Mouse (Mus musculus) heart, embryonic 13.5 days (tissue): ENCODE measurements around the gene Baz2a. TPM values are rescaled to one million over a fixed set of nuclear protein-coding genes. Genes with fewer than 3 reads are reported as not detected.
"Not testable (repeated sequence)": the region's sequence is repeated elsewhere in the genome, so short reads cannot be mapped to it uniquely, and the experiment has no call there.

Source experiments
- ATAC-seq: fragments of 200-750 bp; cut with Nextera tagmentation; 2 replicates; pipeline ENCODE4 v1.8.0; 2017; ENCODE audit warnings: moderate TSS enrichment; ENCODE audit not compliant: insufficient number of reproducible peaks, low FRiP score, low TSS enrichment; ENCODE audit errors: extremely low read depth
- H3K27ac ChIP-seq: fragments of 300-500 bp; sonication (generic); replicated peaks from 2 replicates; pipeline ENCODE4 v1.5.1; 2015; ENCODE audit warnings: moderate library complexity, mild to moderate bottlenecking, inconsistent platforms
- H3K27me3 ChIP-seq: fragments of 300-500 bp; sonication (generic); replicated peaks from 2 replicates; pipeline ENCODE4 v1.6.1; 2015; ENCODE audit warnings: mild to moderate bottlenecking, inconsistent platforms
- H3K36me3 ChIP-seq: fragments of 300-500 bp; sonication (generic); 2 replicates; pipeline ENCODE4 v1.6.1; 2015; ENCODE audit warnings: mild to moderate bottlenecking, inconsistent platforms
- H3K4me1 ChIP-seq: fragments of 300-500 bp; sonication (generic); 2 replicates; pipeline ENCODE4 v1.6.1; 2015; ENCODE audit warnings: inconsistent platforms
- H3K4me2 ChIP-seq: fragments of 300-500 bp; sonication (generic); 2 replicates; pipeline ENCODE4 v1.6.1; 2015; ENCODE audit warnings: inconsistent platforms, mild to moderate bottlenecking, moderate library complexity
- H3K4me3 ChIP-seq: fragments of 300-500 bp; sonication (generic); 2 replicates; pipeline ENCODE4 v1.5.1; 2015; ENCODE audit warnings: moderate library complexity, mild to moderate bottlenecking, inconsistent platforms
- H3K9ac ChIP-seq: fragments of 300-500 bp; sonication (generic); 2 replicates; pipeline ENCODE4 v1.6.1; 2015; ENCODE audit warnings: inconsistent platforms, mild to moderate bottlenecking, moderate library complexity
- H3K9me3 ChIP-seq: fragments of 300-500 bp; sonication (generic); 2 replicates; pipeline ENCODE4 v1.6.1; 2016; ENCODE audit warnings: inconsistent platforms
- WGBS: fragments of 180-500 bp; shearing (Covaris S2); methylation state at CpG from one replicate; pipeline ENCODE4 v1.1.7; 2015; ENCODE audit warnings: mixed read lengths; 5-methylcytosine and 5-hydroxymethylcytosine counted together
- polyA plus RNA-seq: library from polyadenylated mRNA; unstranded; fragments of >200 nt; fragmentation: Nextera tagmentation; extraction: Ambion mirVana; gene quantifications from 2 replicates; pipeline ENCODE4 v1.2.1, GENCODE M21; 2015

Gene Baz2a
- polyA plus RNA-seq = 7.4 and 8.0 TPM in 2 replicates

DNA sequence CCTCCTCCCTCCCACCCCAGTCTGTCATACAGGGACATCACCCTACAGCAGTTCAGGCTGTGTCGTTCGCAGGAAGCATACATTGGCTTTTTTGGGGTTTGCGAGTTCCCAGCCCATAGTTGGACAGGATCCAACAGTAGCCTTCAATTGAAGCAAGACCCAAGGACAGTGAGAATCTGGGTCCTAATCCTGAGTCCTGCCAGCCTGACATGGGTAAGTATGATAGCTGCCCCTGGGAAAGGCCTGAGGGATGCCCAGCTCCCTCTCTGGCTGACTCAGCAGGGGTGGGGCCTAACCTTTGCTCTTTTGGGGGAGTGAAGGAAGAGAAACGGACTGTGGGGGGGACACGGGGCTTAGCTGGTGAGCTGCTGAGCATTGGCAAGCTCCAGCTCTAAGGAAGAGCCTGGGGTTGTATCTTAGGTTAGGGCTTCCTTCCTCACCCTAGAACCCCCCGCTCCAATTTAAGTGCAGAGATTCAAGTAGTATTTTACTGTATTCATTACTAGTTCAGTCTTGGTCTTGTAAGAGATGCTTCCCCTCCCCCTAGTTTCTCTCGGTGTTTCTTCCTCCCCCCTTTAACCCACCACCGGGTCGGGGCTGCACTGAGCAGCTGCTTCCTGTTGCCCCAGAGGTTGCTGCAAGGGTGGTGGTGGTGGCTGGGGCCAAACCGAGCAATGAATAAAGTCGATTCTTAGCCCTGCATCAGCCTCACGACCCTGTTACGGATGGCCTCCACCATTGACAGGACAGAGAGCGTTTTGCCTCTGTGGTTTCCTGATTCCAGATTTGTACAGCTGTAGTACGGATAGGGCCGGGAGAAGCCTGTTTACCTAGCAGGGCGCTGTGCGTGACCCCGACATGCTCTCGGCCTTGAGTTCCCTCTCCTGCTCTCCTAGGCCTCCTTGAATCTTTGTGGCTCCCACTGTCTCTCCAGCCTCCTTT lies at the start of gene Baz2a:
TSS of gene Baz2a (plus strand) at position 14 of the 942 bp plus-strand sequence.
- Histone ChIP-seq H3K27ac (peak within 1 kb of the TSS; percentile 98), H3K4me3 (peak within 1 kb of the TSS; percentile 90), H3K4me1 (peaks cover 80% of the 10 kb centered on the region), H3K4me2 (peak within 1 kb of the TSS; percentile 82), H3K9me3 (no peaks in the 10 kb centered on the region), H3K36me3 (peaks cover 40% of the 10 kb centered on the region), H3K27me3 (no peaks in the 10 kb centered on the region), H3K9ac (peak within 1 kb of the TSS; percentile 95)
- ATAC-seq = no peak
- 1% methylated on average over 20 of the region's 20 CpGs for WGBS

DNA sequence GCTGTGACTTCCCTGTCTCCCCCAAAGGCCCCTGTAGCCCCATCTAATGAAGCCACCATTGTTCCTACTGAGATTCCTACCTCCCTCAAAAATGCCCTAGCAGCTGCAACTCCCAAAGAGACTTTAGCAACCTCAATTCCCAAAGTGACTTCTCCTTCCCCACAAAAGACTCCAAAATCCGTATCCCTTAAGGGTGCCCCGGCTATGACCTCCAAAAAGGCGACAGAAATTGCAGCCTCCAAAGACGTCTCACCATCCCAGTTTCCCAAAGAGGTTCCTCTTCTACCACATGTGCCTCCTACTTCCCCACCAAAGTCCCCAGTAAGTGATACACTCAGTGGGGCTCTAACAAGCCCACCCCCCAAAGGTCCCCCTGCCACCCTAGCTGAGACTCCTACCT lies 49.7 kb upstream of the Baz2a start:
- Histone ChIP-seq H3K36me3 (peaks cover 89% of the 10 kb centered on the region), H3K27me3 (no peaks in the 10 kb centered on the region), H3K4me3 (no peak overlapping the region), H3K4me1 (peaks cover 88% of the 10 kb centered on the region), H3K4me2 (no peak overlapping the region), H3K27ac (no peak overlapping the region), H3K9ac (peak overlapping the region; percentile 68), H3K9me3 (no peaks in the 10 kb centered on the region)
- no peak for ATAC-seq
- WGBS = 67% methylated on average over 4 of the region's 4 CpGs

DNA sequence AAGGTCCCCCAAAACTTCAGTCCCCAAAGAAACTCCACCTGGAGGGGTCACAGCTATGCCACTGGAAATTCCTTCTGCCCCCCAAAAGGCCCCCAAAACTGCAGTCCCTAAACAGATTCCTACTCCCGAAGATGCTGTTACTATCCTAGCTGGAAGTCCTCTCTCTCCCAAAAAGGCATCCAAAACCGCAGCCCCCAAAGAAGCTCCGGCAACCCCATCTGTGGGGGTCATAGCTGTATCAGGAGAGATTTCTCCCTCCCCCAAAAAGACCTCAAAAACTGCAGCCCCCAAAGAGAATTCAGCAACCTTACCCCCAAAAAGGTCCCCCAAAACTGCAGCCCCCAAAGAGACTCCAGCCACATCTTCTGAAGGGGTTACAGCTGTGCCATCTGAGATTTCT lies 48.9 kb upstream of the Baz2a start:
- Histone ChIP-seq H3K4me1 (peaks cover 80% of the 10 kb centered on the region), H3K9me3 (no peaks in the 10 kb centered on the region), H3K9ac (peak overlapping the region; percentile 68), H3K4me2 (no peak overlapping the region), H3K27ac (peak overlapping the region; percentile 73; the same call in 1 of the 2 replicates), H3K27me3 (no peaks in the 10 kb centered on the region), H3K4me3 (no peak overlapping the region), H3K36me3 (peaks cover 97% of the 10 kb centered on the region)
- WGBS = 84% methylated on average over 3 of the region's 3 CpGs
- ATAC-seq = no peak

DNA sequence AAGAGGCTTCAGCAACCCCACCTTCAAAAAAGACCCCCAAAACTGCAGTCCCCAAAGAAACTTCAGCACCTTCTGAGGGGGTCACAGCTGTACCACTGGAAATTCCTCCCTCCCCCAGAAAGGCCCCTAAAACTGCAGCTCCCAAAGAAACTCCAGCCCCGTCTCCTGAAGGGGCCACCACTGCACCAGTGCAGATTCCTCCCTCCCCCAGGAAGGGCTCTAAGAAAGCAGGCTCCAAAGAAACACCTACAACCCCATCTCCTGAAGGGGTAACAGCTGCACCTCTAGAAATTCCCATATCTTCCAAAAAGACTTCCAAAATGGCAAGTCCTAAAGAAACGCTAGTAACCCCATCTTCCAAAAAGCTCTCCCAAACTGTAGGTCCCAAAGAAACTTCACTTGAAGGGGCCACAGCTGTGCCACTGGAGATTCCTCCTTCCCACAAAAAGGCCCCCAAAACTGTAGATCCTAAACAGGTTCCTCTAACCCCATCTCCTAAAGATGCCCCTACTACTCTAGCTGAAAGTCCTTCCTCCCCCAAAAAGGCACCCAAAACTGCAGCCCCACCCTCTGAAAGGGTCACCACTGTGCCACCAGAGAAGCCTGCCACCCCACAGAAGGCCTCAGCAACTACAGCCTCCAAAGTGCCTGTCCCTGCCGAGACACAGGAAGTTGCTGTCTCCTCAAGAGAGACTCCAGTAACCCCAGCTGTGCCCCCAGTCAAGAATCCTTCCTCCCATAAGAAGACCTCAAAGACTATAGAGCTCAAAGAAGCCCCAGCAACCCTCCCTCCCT lies 48.1 kb upstream of the Baz2a start:
- Histone ChIP-seq H3K27me3 (no peaks in the 10 kb centered on the region), H3K36me3 (peaks cover 99% of the 10 kb centered on the region), H3K9ac (peak overlapping the region; percentile 68), H3K4me3 (no peak overlapping the region), H3K27ac (peak overlapping the region; percentile 73), H3K9me3 (no peaks in the 10 kb centered on the region), H3K4me1 (peaks cover 72% of the 10 kb centered on the region), H3K4me2 (peak overlapping the region; percentile 40)
- no peak for ATAC-seq
- WGBS = 48% methylated on average over 3 of the region's 3 CpGs

DNA sequence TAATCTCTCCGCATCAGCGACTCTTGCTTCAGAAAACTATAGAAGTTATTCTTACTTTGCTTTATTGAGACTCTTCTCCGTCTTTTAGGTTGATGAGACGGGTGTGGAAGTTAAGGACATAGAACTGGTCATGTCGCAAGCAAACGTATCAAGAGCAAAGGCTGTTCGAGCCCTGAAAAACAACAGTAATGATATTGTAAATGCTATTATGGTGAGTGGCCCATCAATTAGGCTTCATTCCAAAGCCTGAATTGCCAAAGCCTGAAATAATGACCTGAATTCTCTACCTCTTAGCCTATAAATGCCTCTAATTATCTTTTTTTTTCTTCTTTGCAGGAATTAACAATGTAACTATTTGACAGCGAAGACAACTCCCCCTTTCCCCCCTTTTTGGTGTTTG lies 43.2 kb upstream of the Baz2a start:
- no peaks in the 10 kb centered on the region for H3K9me3 ChIP-seq
- no peak overlapping the region for H3K4me3 ChIP-seq
- H3K9ac ChIP-seq = no peak overlapping the region
- peaks cover 90% of the 10 kb centered on the region for H3K36me3 ChIP-seq
- no peak overlapping the region for H3K4me2 ChIP-seq
- H3K27me3 ChIP-seq = no peaks in the 10 kb centered on the region
- no peak for ATAC-seq
- H3K4me1 ChIP-seq = peaks cover 23% of the 10 kb centered on the region
- 92% methylated on average over 8 of the region's 8 CpGs for WGBS
- no peak overlapping the region for H3K27ac ChIP-seq

DNA sequence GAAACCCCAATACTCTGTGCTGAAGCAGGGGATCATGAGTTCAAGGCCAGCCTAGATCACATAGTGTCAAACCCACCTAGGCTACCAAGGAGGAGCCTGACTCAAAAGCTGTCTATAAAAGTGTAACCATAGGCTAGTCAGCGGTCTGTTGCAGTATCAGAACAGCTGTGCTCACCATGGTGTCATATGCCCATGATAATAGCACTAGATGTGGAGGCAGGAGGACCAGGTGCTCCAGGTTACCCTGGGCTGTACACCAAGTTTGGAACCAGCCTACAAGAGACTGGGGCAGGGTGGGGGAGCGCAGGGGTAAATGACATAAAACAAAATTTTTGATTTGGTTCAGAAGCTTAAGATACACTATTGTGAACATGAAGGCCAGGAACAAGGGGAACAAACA lies 41.6 kb upstream of the Baz2a start:
- H3K27me3 ChIP-seq = no peaks in the 10 kb centered on the region
- no peak overlapping the region for H3K9ac ChIP-seq
- H3K9me3 ChIP-seq = no peaks in the 10 kb centered on the region
- peaks cover 74% of the 10 kb centered on the region for H3K36me3 ChIP-seq
- peaks cover 7% of the 10 kb centered on the region for H3K4me1 ChIP-seq
- no peak for ATAC-seq
- no peak overlapping the region for H3K4me3 ChIP-seq
- no peak overlapping the region for H3K27ac ChIP-seq
- 93% methylated on average over 2 of the region's 2 CpGs for WGBS
- H3K4me2 ChIP-seq = no peak overlapping the region

DNA sequence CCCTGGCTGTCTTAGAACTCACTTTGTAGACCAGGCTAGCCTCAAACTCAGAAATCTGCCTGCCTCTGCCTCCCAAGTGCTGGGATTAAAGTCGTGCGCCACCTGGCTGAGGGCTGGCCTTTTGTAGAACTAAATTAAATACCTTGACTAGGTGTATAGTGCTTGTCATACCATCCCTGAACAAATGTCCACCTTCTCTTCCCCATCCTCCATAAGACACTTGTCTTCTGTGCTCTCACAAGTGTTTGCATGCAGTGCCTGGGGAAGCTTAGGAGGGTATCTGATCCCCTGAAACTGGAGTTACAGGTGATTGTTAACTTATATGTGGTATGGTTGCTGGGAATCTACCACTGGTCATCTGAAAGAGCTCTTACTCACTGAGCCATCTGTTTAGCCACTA lies 41.0 kb upstream of the Baz2a start:
- Histone ChIP-seq H3K27me3 (no peaks in the 10 kb centered on the region), H3K9ac (no peak overlapping the region), H3K27ac (no peak overlapping the region), H3K4me3 (no peak overlapping the region), H3K4me1 (peaks cover under 1% of the 10 kb centered on the region), H3K4me2 (no peak overlapping the region), H3K36me3 (peaks cover 68% of the 10 kb centered on the region), H3K9me3 (no peaks in the 10 kb centered on the region)
- 90% methylated on average over 2 of the region's 2 CpGs for WGBS
- ATAC-seq = no peak

DNA sequence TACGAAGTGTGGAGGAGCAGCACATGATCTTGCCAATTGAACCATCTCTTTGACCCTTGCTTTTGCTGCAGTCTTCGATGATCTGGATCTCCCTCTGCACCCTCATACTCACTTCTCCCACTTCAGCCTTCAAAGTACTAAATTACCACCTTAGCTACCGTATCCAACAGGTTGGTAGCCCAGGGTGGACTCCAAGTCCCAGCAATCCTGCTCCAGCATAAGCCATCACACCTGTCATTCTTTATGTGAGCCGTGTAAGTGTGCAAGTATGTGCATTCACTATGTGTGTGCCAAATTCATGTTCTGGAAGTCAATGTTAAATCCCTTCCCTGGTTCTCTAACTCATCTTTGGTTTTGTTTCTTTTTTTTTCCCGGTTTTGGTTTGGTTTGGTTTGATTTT lies 39.8 kb upstream of the Baz2a start:
- WGBS = 96% methylated on average over 5 of the region's 5 CpGs
- no peak overlapping the region for H3K9ac ChIP-seq
- no peak overlapping the region for H3K4me2 ChIP-seq
- ATAC-seq = no peak
- peaks cover 56% of the 10 kb centered on the region for H3K36me3 ChIP-seq
- H3K27ac ChIP-seq = no peak overlapping the region
- H3K4me1 ChIP-seq = no peaks in the 10 kb centered on the region
- H3K27me3 ChIP-seq = no peaks in the 10 kb centered on the region
- H3K9me3 ChIP-seq = no peaks in the 10 kb centered on the region
- no peak overlapping the region for H3K4me3 ChIP-seq

DNA sequence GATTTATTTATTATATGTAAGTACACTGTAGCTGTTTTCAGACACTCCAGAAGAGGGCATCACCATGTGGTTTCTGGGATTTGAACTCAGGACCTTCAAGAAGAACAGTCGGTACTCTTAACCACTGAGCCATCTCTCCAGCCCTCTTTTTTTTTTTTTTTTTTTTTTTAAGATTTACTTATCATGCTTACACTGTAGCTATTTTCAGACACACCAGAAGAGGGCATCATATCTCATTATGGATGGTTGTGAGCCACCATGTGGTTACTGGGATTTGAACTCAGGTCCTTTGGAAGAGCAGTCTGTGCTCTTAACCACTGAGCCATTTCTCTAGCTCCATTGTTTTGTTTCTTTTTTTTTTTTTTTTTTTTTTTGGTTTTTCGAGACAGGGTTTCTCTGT lies 39.2 kb upstream of the Baz2a start:
- peaks cover 50% of the 10 kb centered on the region for H3K36me3 ChIP-seq
- not testable (repeated sequence) for ATAC-seq, H3K27ac ChIP-seq, H3K4me3 ChIP-seq, H3K27me3 ChIP-seq, H3K9me3 ChIP-seq, H3K9ac ChIP-seq, H3K4me1 ChIP-seq, H3K4me2 ChIP-seq
- WGBS = 92% methylated on average over 1 of the region's 2 CpGs

DNA sequence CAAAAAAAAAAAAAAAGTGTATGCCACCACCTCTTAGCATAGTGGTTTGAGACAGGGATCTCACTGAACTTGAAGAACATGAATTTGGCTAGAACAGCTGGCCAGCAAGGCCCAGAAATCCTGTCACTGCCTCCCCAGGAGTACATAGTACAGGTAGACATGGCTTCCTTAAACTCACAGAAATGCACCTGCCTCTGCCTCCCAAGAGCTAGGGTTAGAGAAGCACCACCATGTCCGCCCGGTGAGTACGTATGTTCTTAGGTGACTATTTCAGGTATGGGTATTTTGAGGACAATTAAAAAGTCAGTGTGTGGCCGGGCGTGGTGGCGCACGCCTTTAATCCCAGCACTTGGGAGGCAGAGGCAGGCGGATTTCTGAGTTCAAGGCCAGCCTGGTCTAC lies 38.4 kb upstream of the Baz2a start:
- no peak overlapping the region for H3K4me2 ChIP-seq
- no peak for ATAC-seq
- 89% methylated on average over 8 of the region's 8 CpGs for whole genome bisulfite sequencing
- H3K9ac ChIP-seq = no peak overlapping the region
- no peak overlapping the region for H3K4me3 ChIP-seq
- H3K27ac ChIP-seq = no peak overlapping the region
- no peaks in the 10 kb centered on the region for H3K27me3 ChIP-seq
- H3K4me1 ChIP-seq = peaks cover 7% of the 10 kb centered on the region
- no peaks in the 10 kb centered on the region for H3K9me3 ChIP-seq
- H3K36me3 ChIP-seq = peaks cover 42% of the 10 kb centered on the region

DNA sequence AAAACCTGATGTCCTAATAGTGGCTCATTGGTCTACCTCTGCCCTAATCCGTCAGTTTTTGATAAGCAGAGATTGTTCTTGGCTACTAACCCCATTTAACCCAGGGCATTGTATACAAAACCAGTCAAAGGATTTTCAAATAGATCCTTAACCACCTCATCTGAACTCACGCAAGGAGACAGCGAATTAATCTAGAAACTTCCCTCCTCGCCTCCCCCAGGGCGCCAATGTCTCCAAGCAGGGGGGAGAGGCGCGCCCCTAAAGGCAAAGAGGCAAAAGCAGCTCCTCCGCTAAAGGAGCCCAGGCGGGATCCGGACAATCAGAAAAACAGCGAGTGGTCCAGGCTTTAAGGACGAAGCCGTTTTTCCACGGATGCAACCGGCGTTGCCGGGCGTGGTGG lies 33.2 kb upstream of the Baz2a start:
- WGBS = under 1% methylated on average over 18 of the region's 18 CpGs
- Histone ChIP-seq H3K4me2 (peak overlapping the region; percentile 85), H3K4me1 (peaks cover 40% of the 10 kb centered on the region), H3K27ac (peak overlapping the region; percentile 99), H3K9me3 (no peaks in the 10 kb centered on the region), H3K36me3 (peaks cover 19% of the 10 kb centered on the region), H3K27me3 (no peaks in the 10 kb centered on the region), H3K9ac (peak overlapping the region; percentile 98), H3K4me3 (peak overlapping the region; percentile 86)
- no peak for ATAC-seq
